Mouse (Mus musculus) thymus, adult 2 months (tissue): ENCODE measurements around the gene Vps50.

Source experiments
- CTCF ChIP-seq: fragments of 200-500 bp; IDR thresholded peaks from 2 replicates; pipeline ENCODE4 v1.5.1; 2012; ENCODE audit warnings: mild to moderate bottlenecking, control low read depth, low read length, moderate library complexity, borderline replicate concordance; ENCODE audit not compliant: control insufficient read depth, poor library complexity, insufficient read depth; ENCODE audit errors: extremely low read depth
- POLR2A ChIP-seq: fragments of 200-500 bp; IDR thresholded peaks from 2 replicates; pipeline ENCODE4 v1.6.1; 2012; ENCODE audit warnings: mild to moderate bottlenecking, low read length, control low read depth, moderate library complexity; ENCODE audit not compliant: control insufficient read depth, poor library complexity, insufficient read depth; ENCODE audit errors: extremely low read depth

GRCm38 (mm10) chr6:3507078-3507477 is 8.9 kb downstream of the Vps50 start:
- TF ChIP-seq CTCF = no peak
- TF ChIP-seq POLR2A = no peak
